Mouse (Mus musculus): ENCODE measurements around the gene Alg6.

The Alg6 gene

DNA sequence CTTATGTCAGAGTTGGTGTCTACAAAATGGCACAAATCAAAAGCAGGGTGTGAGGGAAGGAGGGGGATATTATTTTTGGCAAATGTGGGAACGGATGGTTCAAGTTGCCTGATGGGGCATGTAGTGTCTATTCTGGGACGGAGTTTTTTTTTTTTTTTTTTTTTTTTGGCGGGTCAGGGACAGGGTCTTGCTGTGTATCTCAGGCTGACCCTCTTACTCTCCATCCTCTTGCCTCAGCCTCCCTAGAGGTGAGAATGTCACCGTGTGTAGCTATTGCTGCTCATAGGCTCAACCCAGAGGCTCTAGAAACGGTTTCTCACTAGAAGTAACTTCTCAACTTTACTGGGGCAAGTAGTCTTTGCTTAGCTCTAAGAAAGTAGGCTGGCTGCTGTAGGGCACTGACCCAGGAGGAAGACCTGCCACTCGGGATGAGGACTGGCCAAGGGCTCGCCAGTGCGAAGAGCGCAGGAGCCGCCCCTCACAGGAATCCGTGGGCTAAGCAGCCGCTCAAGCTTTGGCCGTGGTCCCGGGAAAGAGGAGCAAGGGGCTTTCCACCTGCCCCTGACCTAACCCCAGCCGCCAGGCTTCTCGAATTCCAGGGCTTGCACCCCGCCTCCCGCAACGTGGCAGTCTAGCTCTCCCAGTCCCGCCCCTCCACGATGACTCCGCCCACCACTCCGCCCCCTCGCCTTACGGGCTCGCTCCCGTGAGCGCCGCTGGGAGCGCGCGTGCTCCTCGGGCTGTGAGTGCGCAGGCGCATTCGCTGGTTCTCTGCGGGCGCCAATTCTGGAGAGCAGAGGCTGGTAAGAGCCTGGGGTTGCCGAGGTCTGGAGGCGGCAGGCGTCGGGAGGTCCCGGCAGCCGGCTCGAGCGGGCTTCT, at the start of gene Alg6:
Alg6 (plus strand) TSS at position 761 of the 879 bp plus-strand sequence.
- DNase-seq = peak; percentile 97

- DNase-seq = no peak
Observed at GRCm38 (mm10) chr4:99670203-99670851, 45.1 kb upstream of the Alg6 start.

- DNase-seq = no peak
Observed at GRCm38 (mm10) chr4:99675191-99675590, 40.3 kb upstream of the Alg6 start.

DNA sequence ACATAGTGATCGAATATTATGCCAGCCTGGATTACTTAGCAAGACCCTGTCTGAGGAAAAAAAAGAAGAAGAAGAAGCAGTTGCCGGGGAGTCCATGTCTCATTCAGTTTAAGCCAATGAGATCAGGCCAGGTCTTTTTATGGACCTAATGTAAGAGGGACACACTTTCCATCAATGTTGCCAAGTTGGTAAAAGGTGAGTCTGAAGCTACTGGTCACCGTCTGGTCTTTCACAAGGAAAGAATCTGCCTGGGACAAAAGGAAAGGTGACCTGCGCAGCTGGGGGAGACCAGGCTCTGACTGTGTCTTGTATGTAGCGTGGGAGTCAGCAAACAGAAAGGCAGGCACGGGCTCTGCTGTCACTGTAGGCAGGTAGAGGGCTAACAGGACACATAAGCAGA, 31.5 kb upstream of the Alg6 start:
- no peak for DNase-seq

DNA sequence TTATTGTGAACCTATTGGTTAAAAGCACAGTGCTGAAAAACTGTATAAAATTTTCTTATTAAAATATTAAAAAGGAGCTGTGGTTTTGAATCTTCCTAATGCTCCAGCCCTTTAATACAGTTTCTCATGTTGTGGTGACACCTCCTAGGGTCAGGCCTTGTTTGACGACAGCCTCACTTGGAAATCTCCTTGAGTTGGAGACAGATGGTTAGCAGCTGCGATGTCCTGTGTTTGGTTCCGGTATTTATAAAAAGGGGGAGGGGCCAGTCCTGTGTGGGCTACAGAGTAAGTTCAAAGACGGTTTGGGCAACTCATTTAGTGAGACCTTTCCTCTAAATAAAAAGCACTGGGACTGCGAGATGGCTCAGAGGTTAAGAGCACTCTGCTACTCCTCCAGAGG, 29.2 kb upstream of the Alg6 start:
- DNase-seq = no peak

DNA sequence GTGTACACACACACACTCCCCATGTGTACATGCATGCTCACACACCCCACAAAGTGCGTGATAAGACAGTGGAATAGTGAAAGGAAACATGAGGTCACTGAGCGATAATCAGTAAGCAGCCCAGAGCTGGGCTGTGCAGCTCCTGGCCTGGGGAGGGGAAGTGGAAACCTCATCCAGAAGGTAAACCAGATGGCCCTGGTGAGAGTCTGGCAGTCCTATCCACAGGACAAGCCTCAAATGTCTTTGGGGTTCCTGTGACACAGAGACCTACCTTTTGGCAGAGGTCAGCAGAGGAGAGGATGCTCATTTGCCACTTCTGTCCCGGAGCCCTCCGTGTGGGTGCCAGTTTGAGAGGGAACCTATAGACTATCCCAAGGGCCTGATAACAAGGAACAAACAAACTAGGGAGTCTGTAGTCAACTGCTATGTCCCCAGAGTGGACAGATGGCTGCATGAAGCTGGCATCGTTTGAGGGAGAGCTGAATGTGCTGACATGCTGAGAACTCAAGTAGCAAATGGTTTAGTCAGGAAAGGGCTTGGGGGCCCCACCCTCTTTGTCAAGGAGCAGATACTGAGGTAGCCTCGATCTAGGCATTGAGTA, 2.8 kb upstream of the Alg6 start:
- no peak for DNase-seq

DNA sequence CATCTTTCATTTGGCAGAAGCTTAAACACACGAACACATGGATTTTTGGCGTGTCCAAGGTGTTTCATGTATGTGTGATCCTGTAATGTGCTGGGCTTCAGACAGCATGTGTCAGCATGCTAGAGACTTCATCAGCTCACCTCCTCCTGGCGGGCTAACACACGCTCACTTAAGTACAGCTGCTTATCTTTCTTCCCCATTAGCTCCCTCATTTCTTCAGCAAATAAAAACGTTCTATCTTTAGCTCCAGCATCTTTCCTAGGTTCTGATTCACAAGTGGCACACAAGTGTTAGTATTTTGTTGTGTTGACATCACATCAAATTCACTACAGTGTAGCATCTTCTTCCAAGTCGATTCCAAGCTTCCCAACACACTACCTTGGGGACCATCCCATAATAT, 1.5 kb upstream of the Alg6 start:
- no peak for DNase-seq

- DNase-seq = no peak
Observed at GRCm38 (mm10) chr4:99715783-99716416, 436 bp downstream of the Alg6 start.

- no peak for DNase-seq
Observed at GRCm38 (mm10) chr4:99717905-99718304, 2.4 kb downstream of the Alg6 start.

- no peak for DNase-seq
Observed at GRCm38 (mm10) chr4:99724331-99724730, 8.9 kb downstream of the Alg6 start.

DNA sequence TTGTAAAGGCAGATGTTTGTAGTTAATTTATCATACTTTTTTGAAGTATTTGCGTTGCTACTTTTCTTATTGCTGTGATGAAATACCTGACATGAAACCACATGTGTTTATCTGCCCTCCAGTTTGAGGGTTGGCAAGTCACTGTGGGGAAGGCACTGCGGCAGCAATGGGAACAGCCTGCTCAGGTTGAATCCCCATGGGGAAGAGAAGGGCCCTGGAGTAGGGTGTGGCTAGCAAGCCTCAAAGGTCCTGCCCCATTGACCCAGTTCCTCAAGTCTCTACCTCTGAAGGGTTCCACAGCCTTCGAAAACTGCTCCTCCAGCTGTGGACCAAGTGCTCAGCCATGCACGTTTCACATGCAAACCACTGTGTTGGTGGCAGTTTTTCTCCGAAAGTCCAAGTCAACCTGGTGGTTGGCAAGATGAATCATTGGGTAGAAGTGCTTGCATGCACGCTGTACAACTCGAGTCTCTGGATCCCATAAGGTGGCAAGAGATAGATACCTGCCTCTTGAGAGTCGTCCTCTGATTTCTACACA, 10.5 kb downstream of the Alg6 start:
- no peak for DNase-seq

DNA sequence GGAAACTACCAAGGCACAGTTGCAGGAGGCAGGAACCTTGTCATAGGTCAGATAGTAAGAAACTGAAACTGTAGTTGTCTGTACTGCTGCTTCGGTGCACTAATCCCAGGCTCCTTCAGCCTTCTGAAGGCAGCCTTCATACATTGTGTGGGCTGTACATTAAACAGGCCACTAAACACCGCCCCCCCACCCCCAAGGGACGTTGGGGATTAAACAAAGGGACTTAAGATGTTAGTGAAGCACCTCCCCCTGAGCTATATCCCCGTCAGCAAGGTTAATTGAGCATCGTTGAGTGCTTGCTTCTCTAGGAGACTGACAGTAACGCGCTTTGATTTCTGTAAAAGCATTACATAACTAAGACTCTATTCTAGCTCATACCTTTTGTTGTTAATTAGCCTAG, 24.4 kb downstream of the Alg6 start:
- no peak for DNase-seq

- no peak for DNase-seq
Observed at GRCm38 (mm10) chr4:99752426-99752825, 37.0 kb downstream of the Alg6 start.

- DNase-seq = no peak
Observed at GRCm38 (mm10) chr4:99766303-99766702, 50.8 kb downstream of the Alg6 start.

DNA sequence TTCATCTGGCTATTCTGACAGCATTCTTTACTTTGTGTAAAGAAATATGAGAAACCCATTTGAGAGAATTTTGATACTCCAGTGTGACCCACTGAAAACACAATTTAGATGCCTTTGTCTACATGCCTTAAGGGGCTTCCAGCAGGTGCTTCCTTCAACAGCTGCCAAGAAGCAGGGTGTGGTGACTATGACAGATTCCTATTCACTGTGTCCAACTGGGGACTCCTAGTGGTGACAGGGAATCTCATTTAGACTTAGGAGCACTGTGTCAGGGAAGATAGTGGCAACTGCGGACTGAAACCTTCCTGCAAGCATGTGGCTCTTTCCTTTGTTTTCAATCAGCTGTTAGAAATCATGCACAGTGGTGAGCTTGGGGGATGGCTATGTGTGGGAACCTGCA, 51.3 kb downstream of the Alg6 start:
- no peak for DNase-seq

- no peak for DNase-seq
Observed at GRCm38 (mm10) chr4:99770555-99770954, 55.1 kb downstream of the Alg6 start.

DNA sequence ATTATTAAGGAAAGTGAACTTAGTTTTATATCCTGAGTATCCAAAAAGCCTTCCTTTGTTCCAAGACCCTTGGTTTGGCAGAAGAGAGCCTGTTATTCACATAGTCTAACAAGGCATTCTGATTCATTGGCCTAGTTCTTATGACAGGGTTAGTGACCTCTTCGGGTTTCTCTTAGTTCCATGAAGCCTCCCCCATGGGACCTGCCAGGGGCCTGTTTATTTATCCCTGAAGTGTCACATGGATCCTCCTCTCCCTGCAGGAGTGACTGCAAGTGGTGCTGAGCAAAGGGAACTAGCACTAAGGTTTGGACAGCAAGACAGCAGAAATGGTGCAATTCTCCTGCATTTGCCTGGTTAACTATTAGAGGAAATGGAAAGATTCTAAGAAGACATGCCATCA, 57.6 kb downstream of the Alg6 start:
- DNase-seq = no peak

DNA sequence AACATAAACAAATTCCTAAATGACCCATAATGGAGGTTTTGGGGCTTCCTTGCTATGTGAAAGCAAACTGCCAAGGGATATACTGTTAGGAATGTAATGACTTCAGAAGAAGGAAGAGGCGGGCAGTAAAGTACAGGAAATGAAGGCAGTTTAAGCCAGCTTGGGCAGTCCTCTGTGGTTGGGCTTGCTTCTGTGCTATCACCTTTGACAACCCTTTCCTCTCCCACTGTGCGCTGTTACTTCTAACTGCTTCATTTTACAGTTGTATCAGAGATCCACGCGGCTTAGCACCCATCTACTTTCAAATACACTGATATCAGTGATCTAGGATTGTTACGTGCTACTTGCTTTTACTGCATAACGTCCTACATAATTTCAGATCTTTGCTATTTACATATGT, 76.9 kb downstream of the Alg6 start:
- DNase-seq = no peak
